Mouse (Mus musculus): ENCODE results near the gene Pof1b. TPM values are rescaled to one million over a fixed set of nuclear protein-coding genes. Genes with fewer than 3 reads are reported as not detected.

The Pof1b gene
- polyA plus RNA-seq (2015; fragmentation: Nextera tagmentation; extraction: Ambion mirVana): 0.06 and 0.48 TPM in 2 replicates

DNA sequence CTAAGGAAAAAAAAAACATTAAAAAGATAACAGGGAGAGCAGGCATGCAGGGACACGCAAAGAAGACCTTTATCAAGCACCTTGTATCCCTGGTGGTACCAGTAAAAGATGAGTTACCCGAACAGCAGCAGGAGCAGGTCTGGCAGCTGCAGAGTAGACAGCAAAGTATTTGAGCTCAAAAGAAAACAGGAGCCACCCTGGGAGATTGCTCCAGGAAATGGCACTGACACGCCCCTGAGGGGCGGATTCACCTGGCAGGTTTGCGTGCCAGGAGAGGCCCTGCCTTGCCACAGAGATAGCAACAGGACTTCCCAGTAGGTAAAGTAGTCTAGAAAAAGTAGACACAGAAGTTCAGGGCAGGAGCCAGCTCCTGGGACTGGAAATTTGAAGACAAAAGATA lies at the start of gene Pof1b:
TSS of gene Pof1b (minus strand) at position 144 of the 400 bp plus-strand sequence.
- no peak for ATAC-seq (replicated peaks; ENCODE audit: insufficient number of reproducible peaks, insufficient read depth, low FRiP score, low read depth)
- WGBS: 53% methylated on average over 5 of the region's 5 CpGs
- no peak within 1 kb of the TSS for H3K27ac ChIP-seq

DNA sequence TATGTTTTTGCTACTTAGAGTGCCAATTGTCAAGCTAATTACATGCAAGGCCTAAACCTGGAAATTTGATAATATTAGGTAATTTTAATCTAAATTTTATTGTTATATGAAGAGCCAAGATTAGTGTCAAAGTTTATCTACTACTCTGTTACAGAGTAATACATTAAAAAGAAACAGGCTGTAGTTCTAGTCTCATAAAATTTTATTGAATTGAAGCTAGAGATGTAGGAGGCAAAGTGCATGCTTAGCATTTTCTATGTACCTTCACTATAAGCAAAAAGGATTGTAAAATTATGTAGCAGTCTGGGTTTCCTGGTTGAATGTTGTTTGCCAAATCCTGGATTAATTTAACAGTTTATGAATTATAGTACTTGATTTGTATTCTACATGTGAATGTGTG lies 18.1 kb upstream of the Pof1b start:
- no peak for ATAC-seq (replicated peaks; ENCODE audit: insufficient number of reproducible peaks, insufficient read depth, low FRiP score, low read depth)
- H3K4me2 ChIP-seq: no peak overlapping the region
- no peaks in the 10 kb centered on the region for H3K9me3 ChIP-seq (replicated peaks)

More for the DNA sequence above, at the start of gene Pof1b:
- H3K36me3 ChIP-seq: no peaks in the 10 kb centered on the region
- H3K4me2 ChIP-seq: no peak within 1 kb of the TSS
- H3K4me3 ChIP-seq: no peak within 1 kb of the TSS
- H3K4me1 ChIP-seq (replicated peaks): no peaks in the 10 kb centered on the region
- no peaks in the 10 kb centered on the region for H3K27me3 ChIP-seq
- H3K9me3 ChIP-seq (replicated peaks): no peaks in the 10 kb centered on the region
- H3K9ac ChIP-seq: no peak within 1 kb of the TSS

DNA sequence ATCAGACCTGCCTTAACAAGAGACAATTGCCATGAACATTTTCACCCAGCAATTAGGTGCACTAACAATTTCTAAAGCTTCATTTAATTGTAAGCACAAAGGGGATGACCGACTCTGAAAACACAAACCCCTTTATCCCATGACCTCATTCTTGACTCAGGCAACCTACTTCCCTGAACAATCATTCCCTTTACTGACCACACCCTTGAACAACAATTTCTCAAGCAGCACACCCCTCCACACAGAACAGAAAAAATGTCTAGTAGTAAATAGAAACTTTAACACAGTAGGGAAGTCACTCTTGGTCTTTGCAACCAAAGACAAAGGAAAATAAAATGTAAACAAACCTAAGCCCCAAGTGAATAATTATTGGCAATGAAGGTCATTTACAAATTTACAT lies 4.1 kb downstream of the Pof1b start:
- H3K4me3 ChIP-seq: no peak overlapping the region
- no peaks in the 10 kb centered on the region for H3K4me1 ChIP-seq (replicated peaks)
- H3K4me2 ChIP-seq: no peak overlapping the region
- no peaks in the 10 kb centered on the region for H3K9me3 ChIP-seq (replicated peaks)
- 57% methylated on average over 1 of the region's 1 CpGs for WGBS
- H3K36me3 ChIP-seq: no peaks in the 10 kb centered on the region
- no peak for ATAC-seq (replicated peaks; ENCODE audit: insufficient number of reproducible peaks, insufficient read depth, low FRiP score, low read depth)
- no peak overlapping the region for H3K9ac ChIP-seq
- no peaks in the 10 kb centered on the region for H3K27me3 ChIP-seq
- H3K27ac ChIP-seq: no peak overlapping the region

More for the DNA sequence above, 18.1 kb upstream of the Pof1b start:
- Histone ChIP-seq H3K9ac (no peak overlapping the region), H3K27ac (no peak overlapping the region), H3K4me3 (no peak overlapping the region), H3K36me3 (no peaks in the 10 kb centered on the region), H3K27me3 (no peaks in the 10 kb centered on the region), H3K4me1 (replicated peaks) (no peaks in the 10 kb centered on the region)

DNA sequence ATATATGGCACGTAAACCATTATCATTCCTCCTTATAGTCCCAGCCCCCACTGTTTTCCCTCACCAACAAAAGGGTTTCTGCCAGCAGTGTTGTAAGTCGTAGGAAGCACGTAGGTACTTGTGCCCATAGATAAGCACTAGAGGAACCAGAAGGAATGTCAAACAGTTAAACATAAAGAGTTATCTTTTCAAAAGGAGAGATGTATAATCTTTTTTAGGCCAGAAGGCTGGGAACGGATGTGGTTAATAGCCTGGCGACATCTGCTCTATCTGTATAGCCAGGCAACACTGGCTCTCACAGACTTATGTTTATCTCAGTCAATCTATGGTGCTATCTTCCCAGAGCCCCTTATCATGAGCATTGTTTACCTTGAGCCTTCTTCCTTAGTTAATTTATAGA lies 17.8 kb downstream of the Pof1b start:
- no peak overlapping the region for H3K27ac ChIP-seq
- no peak overlapping the region for H3K4me3 ChIP-seq
- no peaks in the 10 kb centered on the region for H3K27me3 ChIP-seq
- no peaks in the 10 kb centered on the region for H3K4me1 ChIP-seq (replicated peaks)
- no peak for ATAC-seq (replicated peaks; ENCODE audit: insufficient number of reproducible peaks, insufficient read depth, low FRiP score, low read depth)
- no peaks in the 10 kb centered on the region for H3K36me3 ChIP-seq
- H3K4me2 ChIP-seq: no peak overlapping the region
- WGBS: 28% methylated on average over 5 of the region's 5 CpGs
- no peaks in the 10 kb centered on the region for H3K9me3 ChIP-seq (replicated peaks)
- H3K9ac ChIP-seq: no peak overlapping the region

DNA sequence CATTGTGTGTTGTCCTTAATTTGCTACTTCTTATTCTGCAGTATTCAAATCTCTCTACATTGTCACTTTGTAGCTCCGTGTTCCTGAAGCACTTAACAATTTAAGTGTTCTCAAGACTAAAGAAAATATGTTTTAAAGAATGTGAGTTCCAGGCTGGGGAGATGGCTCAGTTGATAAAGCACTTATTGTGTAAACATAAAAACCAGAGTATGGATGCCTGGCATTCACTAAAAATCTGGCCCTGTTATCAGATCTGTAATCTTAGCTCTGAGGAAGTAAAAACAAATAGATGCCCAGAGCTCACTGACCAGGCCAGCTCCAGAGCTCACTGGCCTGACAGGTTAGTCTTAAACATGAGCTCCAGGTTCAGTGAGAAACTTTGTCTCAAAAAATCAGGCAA lies 22.9 kb downstream of the Pof1b start:
- no peak overlapping the region for H3K4me3 ChIP-seq
- no peak overlapping the region for H3K9ac ChIP-seq
- WGBS: 25% methylated on average over 1 of the region's 1 CpGs
- no peak overlapping the region for H3K27ac ChIP-seq
- H3K9me3 ChIP-seq (replicated peaks): no peaks in the 10 kb centered on the region
- H3K4me2 ChIP-seq: no peak overlapping the region
- H3K36me3 ChIP-seq: no peaks in the 10 kb centered on the region
- H3K27me3 ChIP-seq: no peaks in the 10 kb centered on the region
- no peaks in the 10 kb centered on the region for H3K4me1 ChIP-seq (replicated peaks)
- no peak for ATAC-seq (replicated peaks; ENCODE audit: insufficient number of reproducible peaks, insufficient read depth, low FRiP score, low read depth)

DNA sequence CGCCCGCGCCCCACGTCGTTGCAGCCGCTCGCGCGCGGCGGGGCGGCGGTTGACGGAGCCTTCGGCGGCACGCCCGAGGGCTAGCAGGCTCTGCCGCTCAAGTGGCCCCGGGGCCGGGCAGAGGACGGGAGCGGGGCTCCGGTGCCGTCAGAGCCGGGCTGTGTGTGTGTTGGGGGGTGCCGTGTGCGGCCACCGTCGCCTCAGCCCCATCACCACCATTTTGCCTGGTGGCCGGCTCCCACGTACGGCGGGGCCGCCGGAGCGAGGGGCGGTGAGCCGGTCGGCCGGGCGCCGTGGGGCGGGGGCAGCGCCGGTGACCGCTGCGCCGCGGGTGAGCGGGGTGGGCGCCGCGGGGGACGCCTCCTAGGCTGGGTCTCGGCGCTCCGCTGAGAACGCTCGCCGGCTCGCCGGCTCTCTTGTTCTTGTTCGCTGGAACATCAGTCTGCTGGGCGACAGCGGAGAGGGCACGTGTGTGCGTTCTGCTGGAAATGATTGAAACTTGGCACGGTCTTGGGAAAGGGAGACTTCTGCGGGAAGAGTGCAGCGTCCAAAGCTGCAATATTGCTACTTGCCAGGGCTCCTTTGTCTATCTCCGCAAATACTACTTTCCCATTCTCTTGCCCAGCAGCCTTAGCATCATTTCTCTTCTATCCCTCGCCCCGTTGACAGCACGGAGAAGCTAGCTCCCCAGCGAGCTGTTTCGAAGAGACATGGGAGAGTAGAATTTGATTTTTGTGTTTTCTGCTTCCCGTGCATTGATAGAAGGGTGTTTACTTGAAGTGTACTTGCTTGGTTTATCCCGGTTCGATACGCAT lies 96.9 kb downstream of the Pof1b start:
- H3K27ac ChIP-seq: peak overlapping the region; percentile 67
- no peaks in the 10 kb centered on the region for H3K4me1 ChIP-seq (replicated peaks)
- no peaks in the 10 kb centered on the region for H3K27me3 ChIP-seq
- peak; percentile 54 for ATAC-seq (replicated peaks; ENCODE audit: insufficient number of reproducible peaks, insufficient read depth, low FRiP score, low read depth)
- peak overlapping the region; percentile 69 for H3K4me3 ChIP-seq
- peak overlapping the region; percentile 66 for H3K4me2 ChIP-seq
- peak overlapping the region; percentile 65 for H3K9ac ChIP-seq
- 19% methylated on average over 49 of the region's 81 CpGs for WGBS
- no peaks in the 10 kb centered on the region for H3K9me3 ChIP-seq (replicated peaks)
- no peaks in the 10 kb centered on the region for H3K36me3 ChIP-seq

DNA sequence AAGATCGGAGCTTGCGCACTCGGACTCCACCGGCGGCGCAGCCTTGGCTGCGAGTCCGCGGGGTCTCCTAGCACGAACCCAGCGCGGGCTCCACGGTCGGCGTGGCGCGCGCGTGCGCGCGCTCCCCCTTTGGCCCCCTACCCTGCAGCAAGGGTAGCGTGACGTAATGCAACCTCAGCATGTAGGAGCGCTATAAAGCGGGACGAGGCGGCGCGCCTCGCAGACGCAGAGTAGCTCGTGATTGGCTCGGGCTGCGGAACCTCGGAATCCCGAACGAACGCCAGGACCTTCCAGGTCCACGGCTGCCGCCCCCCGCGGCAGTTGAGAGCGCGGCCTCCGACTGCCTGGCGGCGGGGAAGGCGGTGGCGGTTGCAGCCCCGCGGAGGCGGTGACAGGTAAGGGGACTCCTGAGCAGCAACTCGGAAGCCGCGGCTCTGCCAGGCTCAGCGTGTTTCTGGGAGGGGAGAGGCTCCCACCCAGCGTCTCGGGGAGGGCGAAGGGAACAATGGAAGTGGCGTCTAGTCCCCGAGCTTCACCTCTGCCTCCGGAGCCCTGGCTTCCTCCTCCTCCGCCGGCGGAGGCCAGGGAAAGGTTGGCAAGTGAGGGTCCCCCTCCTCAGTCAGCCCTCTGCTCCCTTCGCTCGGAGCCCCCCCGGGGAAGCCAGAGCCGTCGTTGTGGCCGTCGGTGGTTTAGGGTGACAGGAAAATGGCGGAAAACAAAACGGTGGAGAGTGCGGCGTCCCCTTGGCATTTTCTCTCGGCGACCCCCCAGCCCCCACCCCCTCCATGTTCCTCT lies 97.7 kb downstream of the Pof1b start, which contains the start of gene Zfp711:
TSS of gene Zfp711 (plus strand) at position 16 of the 795 bp plus-strand sequence.
- no peaks in the 10 kb centered on the region for H3K36me3 ChIP-seq
- 13% methylated on average over 77 of the region's 79 CpGs for WGBS
- H3K9me3 ChIP-seq (replicated peaks): no peaks in the 10 kb centered on the region
- H3K4me2 ChIP-seq: peak within 1 kb of the TSS; percentile 66
- H3K9ac ChIP-seq: peak within 1 kb of the TSS; percentile 65
- peak within 1 kb of the TSS; percentile 69 for H3K4me3 ChIP-seq
- peak within 1 kb of the TSS; percentile 67 for H3K27ac ChIP-seq
- H3K27me3 ChIP-seq: no peaks in the 10 kb centered on the region
- ATAC-seq (replicated peaks; ENCODE audit: insufficient number of reproducible peaks, insufficient read depth, low FRiP score, low read depth): peak; percentile 96
- no peaks in the 10 kb centered on the region for H3K4me1 ChIP-seq (replicated peaks)

Other genes starting within 250 kb of the Pof1b start
- not detected in 2 replicates for gene 2010106E10Rik, start 203.4 kb downstream of the Pof1b start, polyA plus RNA-seq (2015; fragmentation: Nextera tagmentation; extraction: Ambion mirVana)
- 5.0 and 6.3 TPM in 2 replicates for gene Zfp711, start 98.1 kb downstream of the Pof1b start, polyA plus RNA-seq (2015; fragmentation: Nextera tagmentation; extraction: Ambion mirVana)